Mouse (Mus musculus): ENCODE data around the gene Prss54.

- TF ChIP-seq CTCF (IDR thresholded peaks at IDR 0.05; ENCODE audit: borderline replicate concordance, control insufficient read depth, extremely low read depth, insufficient read depth, low read length, poor library complexity) (no peak), POLR2A (IDR thresholded peaks at IDR 0.05; ENCODE audit: control insufficient read depth, extremely low read depth, insufficient read depth, low read length, poor library complexity) (no peak)
Observed at GRCm38 (mm10) chr8:95602168-95602567, 26.0 kb upstream of the Prss54 start.
